Mouse (Mus musculus): ENCODE data around the gene Cysrt1.

Cysrt1 gene

GRCm38 (mm10) chr2:25242101-25242506 is at the start of gene Cysrt1, which contains the start of gene Rnf208:
TSS of gene Cysrt1 (minus strand) at chr2:25242452.
TSS of gene Rnf208 (plus strand) at chr2:25242255.
- DNase-seq (ENCODE audit: low read depth, low spot score) = no peak

DNA sequence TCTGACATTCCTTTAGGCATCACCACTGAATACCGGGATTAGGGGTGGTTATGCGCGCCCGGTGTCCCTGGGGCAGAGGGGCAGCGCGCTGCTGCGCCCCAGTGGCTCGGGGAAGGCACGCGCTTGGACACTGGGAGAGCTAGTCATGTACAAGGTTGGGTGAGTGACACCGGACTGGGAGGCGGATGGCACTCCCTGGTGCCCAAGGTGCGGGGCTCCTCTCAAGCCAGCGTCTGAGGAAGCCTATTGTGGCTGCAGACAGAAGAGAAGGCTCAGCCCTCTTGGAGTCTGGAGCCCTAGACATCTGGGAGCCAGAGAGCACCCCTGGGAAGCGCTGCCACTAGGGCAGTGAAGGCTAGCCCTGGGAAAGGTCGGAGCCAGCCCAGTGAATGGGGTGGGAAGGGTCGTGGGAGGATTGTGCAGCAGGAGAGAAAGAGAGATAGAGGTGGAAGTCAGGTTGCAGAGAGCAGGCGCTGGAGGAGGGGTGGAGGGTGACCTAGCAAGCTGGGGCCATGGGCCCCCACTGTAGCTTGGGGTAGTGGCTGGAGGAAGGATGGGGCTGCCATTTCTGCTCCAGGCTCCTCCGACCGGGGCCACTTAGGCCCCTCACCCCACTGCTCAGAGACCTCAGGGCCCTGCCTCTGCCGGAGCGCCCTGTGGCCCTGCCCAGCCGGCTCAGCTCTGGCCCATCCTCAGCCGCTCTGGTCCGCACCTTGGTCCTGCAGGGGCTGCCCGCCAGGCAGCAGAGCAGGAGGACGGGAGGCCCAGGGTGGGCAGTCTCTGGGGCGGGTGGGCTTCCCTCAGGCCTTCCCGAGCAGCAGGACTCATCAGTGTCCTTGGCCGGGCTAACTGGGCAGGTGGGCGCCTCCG is 49.2 kb upstream of the Cysrt1 start:
- DNase-seq (ENCODE audit: low read depth, low spot score) = no peak

- DNase-seq (ENCODE audit: low read depth, low spot score) = no peak
These were observed 48.5 kb upstream of the Cysrt1 start for GRCm38 (mm10) chr2:25290816-25291130.

- DNase-seq (ENCODE audit: low read depth, low spot score) = no peak
These were observed 48.0 kb upstream of the Cysrt1 start for GRCm38 (mm10) chr2:25290101-25290815.

- no peak for DNase-seq (ENCODE audit: low read depth, low spot score)
These were observed 47.4 kb upstream of the Cysrt1 start, which contains the start of gene Lrrc26 for GRCm38 (mm10) chr2:25289651-25290050. TSS of gene Lrrc26 (plus strand) at chr2:25289915.

DNA sequence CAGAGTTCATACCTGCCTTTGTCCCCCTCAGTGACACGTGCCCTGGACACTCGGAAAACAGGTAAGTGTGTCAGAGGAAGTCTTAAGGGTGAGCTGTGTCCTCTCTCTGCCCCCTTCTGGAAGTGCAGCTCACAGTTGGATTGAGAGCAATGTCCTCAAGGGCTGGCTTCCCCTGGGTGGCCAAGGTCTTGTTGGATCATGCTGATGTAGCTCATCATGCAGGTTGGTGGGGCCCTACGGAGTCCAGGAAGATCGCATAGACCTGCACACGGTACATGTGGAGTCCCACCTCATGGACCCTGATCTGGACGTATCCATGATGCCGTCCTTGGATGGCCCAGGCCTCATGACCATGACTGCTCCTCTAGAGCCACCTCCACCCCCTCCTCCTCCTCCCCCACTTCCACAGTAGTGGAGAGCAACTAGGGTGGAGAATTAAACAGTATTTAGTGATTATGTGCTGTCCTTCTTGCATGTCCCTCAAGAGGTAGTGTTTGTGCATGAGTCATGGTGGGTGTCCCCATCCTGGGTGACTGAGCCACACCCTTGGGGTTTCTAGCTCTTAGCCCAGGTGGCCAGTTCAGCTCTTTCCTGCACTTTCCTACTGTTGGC is 46.6 kb upstream of the Cysrt1 start:
- no peak for DNase-seq (ENCODE audit: low read depth, low spot score)

DNA sequence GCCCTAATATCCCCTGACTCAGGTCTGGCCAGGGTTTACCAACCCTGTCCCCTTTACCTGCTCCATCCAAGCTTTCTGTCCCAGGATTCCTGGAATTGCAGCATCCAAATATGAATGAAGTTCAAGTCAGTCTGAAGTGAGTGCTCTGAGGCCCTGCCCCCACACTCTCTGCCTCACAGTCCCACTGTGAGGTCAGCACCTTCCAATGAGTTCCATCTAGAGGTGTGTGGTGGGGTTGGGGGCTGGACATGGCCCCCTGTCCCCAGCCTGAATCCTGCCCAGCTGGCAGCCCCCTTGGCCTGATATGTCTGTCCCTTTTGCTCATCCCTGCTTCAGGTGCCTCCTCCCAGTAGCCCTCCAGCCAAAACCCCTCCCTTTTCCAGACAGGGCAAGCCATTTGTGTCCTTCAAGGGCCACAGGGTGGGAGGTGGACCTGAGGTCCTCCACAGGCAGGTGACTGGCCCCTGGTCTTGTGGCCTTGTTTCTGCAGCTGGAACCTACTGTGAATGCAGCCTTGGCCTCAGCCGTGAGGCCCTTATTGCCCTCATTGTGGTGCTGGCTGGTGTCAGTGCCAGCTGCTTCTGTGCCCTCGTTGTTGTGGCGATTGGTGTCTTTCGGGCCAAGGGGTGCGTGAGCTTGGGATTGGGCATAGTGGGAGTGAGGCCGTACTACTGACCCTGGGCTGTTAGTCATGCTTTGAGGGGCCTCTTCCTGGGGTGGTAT is 45.8 kb upstream of the Cysrt1 start, which contains the start of gene Tmem210:
Gene Tmem210, plus strand, starts transcription at position 219 of the 723 bp plus-strand sequence.
- no peak for DNase-seq (ENCODE audit: low read depth, low spot score)

DNA sequence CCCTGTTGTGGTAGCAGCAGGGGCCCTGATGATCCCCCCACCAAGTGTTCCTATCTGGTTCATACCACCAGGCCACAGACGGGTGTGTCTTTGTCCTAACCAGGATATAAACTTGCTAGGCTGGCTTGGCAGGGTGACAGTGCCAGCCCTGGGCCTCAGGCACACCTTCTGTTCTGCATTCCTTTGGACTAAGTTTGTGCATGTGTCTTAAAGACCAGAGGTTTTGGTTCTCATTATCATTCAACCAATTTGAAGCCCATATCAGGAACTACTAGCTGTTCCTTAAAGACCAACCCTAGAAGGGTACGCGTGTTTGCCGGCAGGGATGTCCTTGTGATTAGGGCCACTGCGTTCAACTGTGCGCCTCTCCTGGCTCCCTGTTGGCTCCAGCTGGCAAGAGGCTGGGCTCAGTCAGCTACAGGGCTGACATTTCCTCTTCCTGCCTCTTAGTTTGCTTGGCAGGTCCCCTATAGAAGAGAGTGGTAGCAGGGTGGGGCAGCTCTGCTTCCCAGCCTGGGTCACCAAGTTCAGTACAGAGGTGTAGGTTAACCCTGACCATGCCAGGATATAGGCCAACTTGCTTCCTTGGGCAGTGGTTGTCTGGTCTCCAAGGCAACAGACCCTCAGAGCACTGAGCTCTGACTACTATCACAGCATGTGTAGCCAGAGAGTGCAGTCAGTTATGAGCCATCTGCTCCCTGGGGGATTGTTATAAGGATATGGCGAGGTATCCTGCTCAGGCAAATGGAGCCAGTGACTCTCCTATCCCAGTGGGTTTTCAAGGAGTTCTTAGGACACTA is 44.8 kb upstream of the Cysrt1 start:
- no peak for DNase-seq (ENCODE audit: low read depth, low spot score)

DNA sequence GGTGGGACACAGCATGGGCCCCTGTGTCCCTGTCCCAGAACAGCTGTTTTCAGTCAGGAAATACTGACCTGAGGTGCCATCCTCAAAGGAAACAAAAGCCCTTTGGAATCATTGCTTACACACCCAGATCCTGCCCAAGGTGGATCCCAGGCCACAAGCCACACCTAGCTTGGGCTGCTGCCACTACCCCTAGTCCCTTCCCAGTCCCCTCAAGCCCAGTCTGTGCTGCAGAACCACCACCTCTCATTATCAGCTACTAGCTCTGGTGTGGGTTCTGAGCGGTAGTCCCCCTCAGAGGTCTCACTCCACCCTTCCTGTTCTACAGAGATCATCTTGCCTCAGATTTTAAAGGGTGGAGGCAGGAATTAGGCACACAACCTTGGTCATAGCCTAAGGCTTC is 44.1 kb upstream of the Cysrt1 start:
- DNase-seq (ENCODE audit: low read depth, low spot score) = no peak

GRCm38 (mm10) chr2:25285551-25285950 is 43.3 kb upstream of the Cysrt1 start:
- no peak for DNase-seq (ENCODE audit: low read depth, low spot score)

DNA sequence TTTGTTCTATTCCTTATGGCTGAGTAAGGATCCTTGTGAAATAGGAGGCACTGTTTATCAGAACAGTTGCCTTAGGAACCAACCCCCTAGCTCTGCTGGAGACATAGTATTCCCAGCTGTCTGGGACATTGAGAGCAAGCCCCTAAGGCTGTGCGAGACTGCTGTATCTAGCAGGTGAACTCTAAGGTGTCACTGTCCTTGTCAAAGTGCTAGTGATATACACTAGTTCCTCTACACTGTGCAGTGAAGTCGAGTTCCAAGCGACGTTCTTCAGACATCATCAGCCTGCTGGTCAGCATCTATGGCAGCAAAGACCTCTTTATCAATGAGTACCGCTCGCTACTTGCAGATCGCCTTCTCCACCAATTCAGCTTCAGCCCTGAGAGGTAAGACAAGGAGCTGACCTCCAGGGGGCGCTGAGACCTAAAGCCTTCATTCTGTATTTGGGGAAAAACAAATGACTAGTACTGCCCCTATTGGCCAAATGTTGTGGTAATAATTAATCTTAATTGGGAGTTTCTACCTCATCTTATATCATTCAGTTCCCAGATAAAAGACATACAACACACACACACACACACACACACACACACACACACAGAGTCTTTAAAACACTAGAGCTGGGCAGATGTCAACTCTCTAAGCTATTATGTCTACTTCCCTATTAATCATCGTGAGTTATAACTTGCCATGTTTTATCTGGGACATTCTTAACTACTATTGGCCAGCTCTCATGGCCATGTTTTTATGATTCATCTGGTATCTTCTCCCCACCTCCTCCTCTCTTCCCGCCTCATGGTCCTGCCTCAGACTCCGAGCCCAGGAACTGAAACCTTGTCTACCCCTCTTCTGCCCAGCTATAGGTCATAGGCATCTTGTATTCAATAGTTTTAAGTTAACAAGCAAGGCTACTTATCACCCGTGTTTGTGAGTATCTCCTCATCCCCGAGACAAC is 37.0 kb upstream of the Cysrt1 start:
- peak; percentile 65 for DNase-seq (ENCODE audit: low read depth, low spot score)

GRCm38 (mm10) chr2:25273010-25273409 is 30.8 kb upstream of the Cysrt1 start:
- no peak for DNase-seq (ENCODE audit: low read depth, low spot score)

DNA sequence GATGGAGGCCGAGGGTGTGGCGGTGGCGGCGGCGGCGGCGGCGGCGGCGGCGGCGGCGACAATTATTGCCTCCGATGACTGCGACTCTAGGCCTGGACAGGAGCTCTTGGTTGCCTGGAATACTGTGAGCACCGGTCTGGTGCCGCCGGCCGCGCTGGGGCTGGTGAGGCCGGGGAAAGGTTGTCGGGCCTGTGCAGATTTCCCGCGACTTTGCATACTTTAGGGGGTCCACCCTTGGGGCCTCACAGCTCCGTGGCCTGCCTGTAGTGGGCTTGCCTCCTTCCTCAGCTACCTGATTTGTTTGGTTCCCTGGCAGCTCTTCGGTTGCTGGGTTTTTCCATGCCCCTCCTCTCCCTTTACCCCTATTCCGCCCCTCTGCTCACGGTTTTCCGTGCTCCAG is 30.3 kb upstream of the Cysrt1 start:
- DNase-seq (ENCODE audit: low read depth, low spot score) = no peak

- DNase-seq (ENCODE audit: low read depth, low spot score) = peak; percentile 91
These were observed 29.7 kb upstream of the Cysrt1 start, which contains the start of the genes Ssna1 and Anapc2 for GRCm38 (mm10) chr2:25271827-25272511. TSS of gene Ssna1 (minus strand) at chr2:25272438. TSS of gene Anapc2 (plus strand) at chr2:25272478.

GRCm38 (mm10) chr2:25267746-25268309 is 25.6 kb upstream of the Cysrt1 start:
- no peak for DNase-seq (ENCODE audit: low read depth, low spot score)

DNA sequence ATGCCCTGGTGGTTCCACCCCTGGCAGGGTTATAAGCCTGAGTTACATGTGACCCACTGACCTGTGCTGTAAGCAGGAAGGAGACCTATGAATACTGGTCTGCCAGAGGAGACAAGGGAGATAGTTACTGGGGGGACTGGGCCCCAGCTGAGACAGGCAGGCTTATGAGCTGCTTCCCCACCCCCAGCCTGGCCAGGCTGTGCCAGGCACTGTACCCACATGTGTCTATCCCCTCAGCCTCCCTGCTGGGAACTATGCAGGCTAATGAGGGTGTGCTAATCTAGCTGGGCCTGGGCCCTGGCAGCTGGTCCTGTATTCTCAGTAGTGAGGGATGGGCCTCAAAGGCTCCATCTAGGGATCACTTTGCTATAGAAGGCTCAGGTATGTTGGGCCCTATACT is 25.0 kb upstream of the Cysrt1 start:
- DNase-seq (ENCODE audit: low read depth, low spot score) = no peak

DNA sequence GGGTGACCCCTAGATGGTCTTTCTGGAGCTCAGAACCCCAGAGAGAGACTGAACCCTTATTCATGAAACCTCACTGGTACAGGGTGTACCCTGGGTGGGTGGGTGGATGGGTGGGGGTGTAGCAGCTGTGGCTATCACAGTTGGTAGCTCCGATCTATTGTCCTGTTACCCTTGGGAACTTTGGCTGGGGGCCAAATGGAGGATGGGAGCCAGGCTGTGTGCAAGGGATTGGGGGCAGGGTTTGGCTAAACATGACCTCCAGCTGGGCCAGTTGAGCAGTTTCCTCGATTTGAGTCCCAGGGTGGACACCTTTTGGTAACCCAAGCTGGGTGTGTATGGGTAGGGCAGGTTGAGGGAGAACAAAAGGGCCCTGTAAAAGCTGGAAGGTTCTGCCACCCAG is 24.5 kb upstream of the Cysrt1 start:
- DNase-seq (ENCODE audit: low read depth, low spot score) = no peak

GRCm38 (mm10) chr2:25265897-25266656 is 23.8 kb upstream of the Cysrt1 start:
- no peak for DNase-seq (ENCODE audit: low read depth, low spot score)

Measured in WW6 (cell line).